Mouse (Mus musculus): ENCODE results near the gene Ccdc78.

GRCm38 (mm10) chr17:25748238-25748637, 38.1 kb upstream of the Ccdc78 start:
- TF ChIP-seq POLR2A (IDR thresholded peaks at IDR 0.05; ENCODE audit: control insufficient read depth in 1 of 2, insufficient read depth in 1 of 2, low read depth in 1 of 2, low read length in 2 of 2, poor library complexity in 1 of 2) (no peak), E2F4 (IDR thresholded peaks at IDR 0.05; ENCODE audit: borderline replicate concordance, low read depth, low read length) (no peak), CTCF (IDR thresholded peaks at IDR 0.05 in 2 of 3, conservative IDR thresholded peaks at IDR 0.05 in 1 of 3; ENCODE audit: control insufficient read depth in 1 of 3, insufficient read depth in 1 of 3, low read depth in 2 of 3, low read length in 3 of 3, poor library complexity in 1 of 3, severe bottlenecking in 1 of 3) (no peak), NELFE (IDR thresholded peaks at IDR 0.05; ENCODE audit: low read depth, low read length) (no peak), HCFC1 (IDR thresholded peaks at IDR 0.05; ENCODE audit: low read depth, low read length) (no peak), TCF12 (IDR thresholded peaks at IDR 0.05; ENCODE audit: low read depth, low read length) (no peak), TAL1 (IDR thresholded peaks at IDR 0.05; ENCODE audit: low read length) (no peak), ZC3H11A (IDR thresholded peaks at IDR 0.05; ENCODE audit: low read depth, low read length) (no peak), BHLHE40 (IDR thresholded peaks at IDR 0.05; ENCODE audit: borderline replicate concordance, low read depth, low read length) (no peak), EP300 (IDR thresholded peaks at IDR 0.05; ENCODE audit: low read depth in 1 of 2, low read length in 2 of 2) (no peak), MXI1 (IDR thresholded peaks at IDR 0.05; ENCODE audit: low read depth, low read length) (no peak), RAD21 (IDR thresholded peaks at IDR 0.05; ENCODE audit: low read depth, low read length) (no peak), POLR2AphosphoS2 (IDR thresholded peaks at IDR 0.05; ENCODE audit: low read length) (no peak), TBP (IDR thresholded peaks at IDR 0.05; ENCODE audit: low read depth, low read length) (no peak)

Data from MEL (cell line).